Mouse (Mus musculus) forebrain, embryonic 13.5 days (tissue): ENCODE results near the gene Ctbp2. TPM values are rescaled to one million over a fixed set of nuclear protein-coding genes. Genes with fewer than 3 reads are reported as not detected.

ENCODE experiments used
- ATAC-seq: fragments of 200-750 bp; cut with Nextera tagmentation; 2 replicates; pipeline ENCODE4 v1.8.0; 2017
- H3K27ac ChIP-seq: fragments of 300-500 bp; sonication (generic); 2 replicates; pipeline ENCODE4 v1.5.1; 2015; ENCODE audit warnings: inconsistent platforms, mild to moderate bottlenecking, moderate library complexity
- H3K27me3 ChIP-seq: fragments of 300-500 bp; sonication (generic); 2 replicates; pipeline ENCODE4 v1.6.1; 2015; ENCODE audit warnings: mild to moderate bottlenecking, inconsistent platforms
- H3K36me3 ChIP-seq: fragments of 300-500 bp; sonication (generic); 2 replicates; pipeline ENCODE4 v1.6.1; 2015; ENCODE audit warnings: mild to moderate bottlenecking, inconsistent platforms; ENCODE audit not compliant: poor library complexity, severe bottlenecking
- H3K4me1 ChIP-seq: fragments of 300-500 bp; sonication (generic); 2 replicates; pipeline ENCODE4 v1.6.1; 2015; ENCODE audit warnings: inconsistent platforms
- H3K4me2 ChIP-seq: fragments of 300-500 bp; sonication (generic); 2 replicates; pipeline ENCODE4 v1.6.1; 2015; ENCODE audit warnings: inconsistent platforms, mild to moderate bottlenecking, moderate library complexity
- H3K4me3 ChIP-seq: fragments of 300-500 bp; sonication (generic); 2 replicates; pipeline ENCODE4 v1.5.1; 2015; ENCODE audit warnings: mild to moderate bottlenecking, inconsistent platforms
- H3K9ac ChIP-seq: fragments of 300-500 bp; sonication (generic); 2 replicates; pipeline ENCODE4 v1.6.1; 2015; ENCODE audit warnings: mild to moderate bottlenecking, inconsistent platforms
- H3K9me3 ChIP-seq: fragments of 300-500 bp; sonication (generic); replicated peaks from 2 replicates; pipeline ENCODE4 v1.6.1; 2016; ENCODE audit warnings: inconsistent platforms
- WGBS: fragments of 180-500 bp; shearing (Covaris S2); methylation state at CpG from one replicate; pipeline ENCODE4 v1.1.7; 2015; 5-methylcytosine and 5-hydroxymethylcytosine counted together
- polyA plus RNA-seq: library from polyadenylated mRNA; unstranded; fragments of >200 nt; fragmentation: Nextera tagmentation; extraction: Ambion mirVana; gene quantifications from 2 replicates; pipeline ENCODE4 v1.2.1, GENCODE M21; 2015

Gene Ctbp2
- polyA plus RNA-seq, 1 experiment from 2014 or later, result 104 TPM

- Histone ChIP-seq H3K27ac (no peak overlapping the region), H3K4me1 (0 out of 2 replicates have a peak, but pooled peaks cover 10% of the 10 kb centered on the region), H3K36me3 (peaks cover 34% of the 10 kb centered on the region), H3K27me3 (no peaks in the 10 kb centered on the region), H3K4me2 (no peak overlapping the region), H3K9ac (no peak overlapping the region), H3K4me3 (no peak overlapping the region), H3K9me3 (no peaks in the 10 kb centered on the region)
- ATAC-seq, result no peak
- WGBS, result 92% methylated on average over 8 of the region's 8 CpGs
Observed at GRCm38 (mm10) chr7:133052819-133053218, 71.3 kb downstream of the Ctbp2 start.

- 0 out of 2 replicates have a peak, but pooled peaks cover 10% of the 10 kb centered on the region for H3K4me1 ChIP-seq
- H3K27ac ChIP-seq, result no peak overlapping the region
- no peak overlapping the region for H3K4me2 ChIP-seq
- no peak overlapping the region for H3K4me3 ChIP-seq
- peaks cover 36% of the 10 kb centered on the region for H3K36me3 ChIP-seq
- 84% methylated on average over 6 of the region's 6 CpGs for WGBS
- H3K27me3 ChIP-seq, result no peaks in the 10 kb centered on the region
- ATAC-seq, result no peak
- H3K9me3 ChIP-seq, result no peaks in the 10 kb centered on the region
- no peak overlapping the region for H3K9ac ChIP-seq
Observed at GRCm38 (mm10) chr7:133050681-133051080, 73.5 kb downstream of the Ctbp2 start.

DNA sequence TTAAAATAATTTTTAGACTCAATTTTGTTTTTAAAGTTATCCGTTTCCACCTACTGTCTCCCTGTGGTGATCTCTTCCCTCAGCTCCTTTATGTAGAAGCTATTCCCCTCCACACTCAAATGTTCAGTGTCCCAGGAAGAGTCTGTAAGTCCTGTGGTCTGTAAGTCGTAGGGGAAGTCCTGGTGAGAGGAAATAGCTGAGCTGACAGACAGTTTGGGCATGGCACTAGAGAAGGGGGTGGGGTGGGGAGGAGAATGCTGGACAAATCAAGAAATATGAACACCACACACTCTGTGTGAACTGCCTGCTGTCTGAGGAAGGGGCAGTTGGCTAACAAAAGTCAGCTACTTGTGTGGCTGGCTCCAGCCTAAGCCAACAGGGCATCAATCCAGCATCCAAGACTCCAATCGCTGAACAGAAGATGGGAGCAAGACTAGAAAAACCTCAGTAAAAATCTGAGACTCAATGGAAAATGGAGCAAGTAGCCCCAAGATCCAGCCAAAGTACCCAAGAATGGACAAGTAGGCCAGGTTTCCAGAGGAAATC lies 76.0 kb downstream of the Ctbp2 start:
- no peak overlapping the region for H3K4me3 ChIP-seq
- WGBS, result 91% methylated on average over 3 of the region's 3 CpGs
- no peaks in the 10 kb centered on the region for H3K27me3 ChIP-seq
- ATAC-seq, result no peak
- H3K9ac ChIP-seq, result no peak overlapping the region
- no peaks in the 10 kb centered on the region for H3K9me3 ChIP-seq
- no peak overlapping the region for H3K27ac ChIP-seq
- peaks cover 26% of the 10 kb centered on the region for H3K36me3 ChIP-seq
- no peak overlapping the region for H3K4me2 ChIP-seq
- H3K4me1 ChIP-seq, result no peaks in the 10 kb centered on the region

DNA sequence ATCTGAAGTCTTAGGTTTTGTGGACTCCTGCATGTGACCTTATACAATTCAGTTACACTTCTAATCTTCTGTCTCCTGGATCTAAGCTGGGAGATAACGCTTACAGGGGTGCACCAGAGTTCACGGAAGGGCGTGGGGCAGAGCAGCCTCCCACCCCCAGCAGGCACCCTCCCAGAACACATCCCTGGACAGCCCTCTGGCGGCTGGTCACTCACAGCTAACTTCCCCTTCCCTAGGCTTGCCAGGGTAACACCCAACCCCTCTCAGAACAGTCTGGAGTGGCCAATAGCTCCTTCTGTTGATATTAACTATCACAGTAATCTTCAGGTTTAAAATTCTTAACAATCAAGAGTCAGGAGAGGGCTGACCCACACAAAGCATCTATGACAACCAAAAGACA lies 76.9 kb downstream of the Ctbp2 start:
- Histone ChIP-seq H3K4me3 (no peak overlapping the region), H3K4me1 (0 out of 2 replicates have a peak, but pooled peaks cover 1% of the 10 kb centered on the region)

DNA sequence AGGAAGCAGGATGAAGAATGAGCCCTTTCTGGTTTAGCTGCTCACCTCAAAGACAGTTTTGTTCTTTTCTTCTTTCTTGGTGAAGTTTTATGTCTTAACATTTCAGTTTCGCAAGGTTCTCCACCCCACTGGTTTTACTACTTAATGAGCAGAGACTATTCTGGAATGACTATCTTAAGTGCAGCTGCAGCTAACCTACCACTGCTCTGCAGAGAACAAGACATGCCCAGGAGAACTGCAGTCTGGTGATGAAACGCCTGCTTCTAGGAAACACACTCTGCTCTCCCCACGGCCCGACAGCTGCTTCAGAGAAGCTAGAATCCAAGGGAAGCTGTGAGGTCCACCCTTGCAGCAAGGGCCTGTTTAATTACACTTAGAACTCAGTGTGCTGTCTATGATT lies 79.4 kb downstream of the Ctbp2 start:
- H3K36me3 ChIP-seq, result peaks cover 12% of the 10 kb centered on the region; the same call in 1 of the 2 replicates
- 82% methylated on average over 4 of the region's 4 CpGs for WGBS
- no peak overlapping the region for H3K9ac ChIP-seq
- H3K9me3 ChIP-seq, result no peaks in the 10 kb centered on the region
- no peak overlapping the region for H3K4me3 ChIP-seq
- peaks cover 11% of the 10 kb centered on the region; the same call in 1 of the 2 replicates for H3K4me1 ChIP-seq
- no peaks in the 10 kb centered on the region for H3K27me3 ChIP-seq
- H3K4me2 ChIP-seq, result no peak overlapping the region
- H3K27ac ChIP-seq, result no peak overlapping the region
- ATAC-seq, result no peak

More for the DNA sequence above, 76.9 kb downstream of the Ctbp2 start:
- ATAC-seq, result no peak
- Histone ChIP-seq H3K27me3 (no peaks in the 10 kb centered on the region), H3K9me3 (no peaks in the 10 kb centered on the region), H3K36me3 (peaks cover 20% of the 10 kb centered on the region), H3K4me2 (no peak overlapping the region), H3K27ac (no peak overlapping the region), H3K9ac (no peak overlapping the region)
- WGBS, result 93% methylated on average over 4 of the region's 4 CpGs

- Histone ChIP-seq H3K4me2 (no peak overlapping the region), H3K4me3 (no peak overlapping the region), H3K9me3 (no peaks in the 10 kb centered on the region), H3K27ac (no peak overlapping the region), H3K27me3 (no peaks in the 10 kb centered on the region), H3K4me1 (peaks cover 25% of the 10 kb centered on the region), H3K9ac (no peak overlapping the region), H3K36me3 (peaks cover 12% of the 10 kb centered on the region; the same call in 1 of the 2 replicates)
- 79% methylated on average over 3 of the region's 3 CpGs for WGBS
- no peak for ATAC-seq
Observed at GRCm38 (mm10) chr7:133041784-133042183, 82.4 kb downstream of the Ctbp2 start.

DNA sequence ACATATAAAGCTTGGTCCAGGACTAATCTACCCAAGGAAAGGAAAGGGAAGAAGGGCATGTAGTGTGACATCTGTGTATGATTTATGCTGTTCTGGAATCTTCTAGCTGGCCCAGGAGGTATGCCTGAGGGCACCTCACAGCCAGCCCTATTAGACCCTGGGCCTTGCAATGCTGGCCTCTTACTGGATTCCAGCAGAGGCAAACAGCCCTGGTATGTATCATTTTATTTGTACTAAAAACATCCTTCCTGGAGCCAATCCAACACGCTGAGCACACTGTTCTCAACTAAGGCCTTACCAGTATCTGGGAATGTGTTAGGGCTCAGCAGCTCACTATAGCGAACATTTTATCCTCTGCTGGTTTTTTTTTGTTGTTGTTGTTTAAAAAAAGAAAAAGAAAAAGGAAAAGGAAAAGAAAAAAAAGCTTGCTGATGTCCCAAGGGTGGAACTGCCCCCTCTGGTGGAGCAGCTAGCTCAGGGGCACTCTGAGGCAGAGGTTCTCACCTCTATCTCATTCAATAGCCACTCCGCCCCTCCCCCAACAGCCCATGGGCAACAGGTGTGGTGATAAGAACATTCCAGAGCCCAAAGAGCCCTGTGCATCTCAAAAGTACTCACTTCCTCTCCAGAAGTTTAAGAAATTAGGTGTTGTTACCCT lies 83.3 kb downstream of the Ctbp2 start:
- Histone ChIP-seq H3K9me3 (no peaks in the 10 kb centered on the region), H3K27ac (no peak overlapping the region), H3K4me1 (peaks cover 27% of the 10 kb centered on the region), H3K9ac (no peak overlapping the region), H3K4me2 (no peak overlapping the region), H3K36me3 (peaks cover 10% of the 10 kb centered on the region; the same call in 1 of the 2 replicates), H3K4me3 (no peak overlapping the region), H3K27me3 (no peaks in the 10 kb centered on the region)
- no peak for ATAC-seq
- WGBS, result 84% methylated on average over 3 of the region's 3 CpGs

DNA sequence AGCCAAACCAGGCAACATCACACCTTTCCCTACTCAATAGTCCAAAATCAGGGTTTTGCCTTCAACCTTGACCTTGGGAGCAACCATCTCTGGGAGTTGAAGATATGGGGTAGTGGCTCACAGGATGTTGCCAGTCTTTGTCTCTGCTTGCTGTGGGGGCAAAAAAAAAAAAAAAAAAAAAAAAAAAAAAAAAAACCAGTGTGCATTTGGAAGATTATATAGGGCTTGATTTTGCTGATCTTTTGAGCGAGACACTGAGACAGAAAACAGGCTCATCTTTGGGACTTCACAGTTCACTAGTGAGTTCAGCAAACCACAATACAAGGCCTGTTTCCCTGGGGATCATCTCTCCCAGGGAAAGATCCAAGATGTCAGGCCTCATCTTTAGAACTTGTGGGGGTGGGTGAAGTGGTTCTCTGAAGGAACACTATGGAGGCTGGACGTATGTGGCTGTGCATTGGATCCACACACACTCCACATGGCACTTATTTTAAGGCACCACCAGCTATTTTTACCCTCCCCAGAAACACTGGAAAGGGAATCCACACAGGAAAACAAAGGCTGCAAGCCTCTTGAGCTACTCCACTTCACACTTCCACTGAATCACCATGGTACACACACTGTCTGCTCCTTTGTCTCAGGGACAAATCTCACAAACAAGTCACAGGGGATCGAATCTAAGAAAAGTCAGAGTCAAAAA lies 84.4 kb downstream of the Ctbp2 start:
- Histone ChIP-seq H3K4me2 (no peak overlapping the region), H3K36me3 (peaks cover 10% of the 10 kb centered on the region; the same call in 1 of the 2 replicates), H3K4me3 (no peak overlapping the region), H3K27ac (no peak overlapping the region), H3K27me3 (no peaks in the 10 kb centered on the region), H3K9ac (no peak overlapping the region), H3K9me3 (no peaks in the 10 kb centered on the region), H3K4me1 (peaks cover 31% of the 10 kb centered on the region)
- WGBS, result 83% methylated on average over 3 of the region's 3 CpGs
- no peak for ATAC-seq

DNA sequence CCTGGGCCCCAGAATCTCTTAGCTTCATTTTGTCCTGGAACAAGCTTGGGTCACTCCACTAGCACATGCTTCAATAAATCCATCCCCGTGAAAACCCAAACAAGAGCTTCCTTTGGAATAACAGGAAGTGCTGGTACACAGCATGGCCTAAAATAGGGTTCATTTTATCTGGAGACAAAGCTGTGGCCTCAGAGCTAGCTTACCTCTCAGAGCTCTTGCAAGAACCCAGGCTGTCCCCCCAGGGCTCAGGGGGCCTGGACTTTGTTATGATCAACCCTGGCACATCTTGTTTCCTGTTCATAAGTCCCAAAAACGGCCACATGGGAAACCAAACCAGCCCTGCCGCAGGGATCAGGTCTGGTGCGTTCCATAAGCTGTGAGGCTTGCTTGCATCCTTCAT lies 86.5 kb downstream of the Ctbp2 start:
- Histone ChIP-seq H3K27ac (no peak overlapping the region), H3K36me3 (no peaks in the 10 kb centered on the region), H3K4me3 (no peak overlapping the region), H3K9ac (no peak overlapping the region), H3K4me2 (no peak overlapping the region), H3K4me1 (peaks cover 49% of the 10 kb centered on the region), H3K9me3 (no peaks in the 10 kb centered on the region), H3K27me3 (no peaks in the 10 kb centered on the region)
- ATAC-seq, result no peak
- WGBS, result 67% methylated on average over 4 of the region's 4 CpGs

GRCm38 (mm10) chr7:133037217-133037616 lies 86.9 kb downstream of the Ctbp2 start:
- no peak for ATAC-seq
- Histone ChIP-seq H3K4me3 (no peak overlapping the region), H3K27me3 (no peaks in the 10 kb centered on the region), H3K27ac (no peak overlapping the region), H3K9ac (no peak overlapping the region), H3K4me2 (no peak overlapping the region), H3K36me3 (no peaks in the 10 kb centered on the region), H3K9me3 (no peaks in the 10 kb centered on the region), H3K4me1 (peaks cover 47% of the 10 kb centered on the region)
- 45% methylated on average over 5 of the region's 5 CpGs for WGBS

GRCm38 (mm10) chr7:133035901-133036300 lies 88.3 kb downstream of the Ctbp2 start:
- no peak for ATAC-seq
- Histone ChIP-seq H3K4me1 (peaks cover 46% of the 10 kb centered on the region), H3K4me2 (no peak overlapping the region), H3K9ac (no peak overlapping the region), H3K4me3 (no peak overlapping the region), H3K27me3 (no peaks in the 10 kb centered on the region), H3K27ac (no peak overlapping the region), H3K36me3 (no peaks in the 10 kb centered on the region), H3K9me3 (no peaks in the 10 kb centered on the region)

DNA sequence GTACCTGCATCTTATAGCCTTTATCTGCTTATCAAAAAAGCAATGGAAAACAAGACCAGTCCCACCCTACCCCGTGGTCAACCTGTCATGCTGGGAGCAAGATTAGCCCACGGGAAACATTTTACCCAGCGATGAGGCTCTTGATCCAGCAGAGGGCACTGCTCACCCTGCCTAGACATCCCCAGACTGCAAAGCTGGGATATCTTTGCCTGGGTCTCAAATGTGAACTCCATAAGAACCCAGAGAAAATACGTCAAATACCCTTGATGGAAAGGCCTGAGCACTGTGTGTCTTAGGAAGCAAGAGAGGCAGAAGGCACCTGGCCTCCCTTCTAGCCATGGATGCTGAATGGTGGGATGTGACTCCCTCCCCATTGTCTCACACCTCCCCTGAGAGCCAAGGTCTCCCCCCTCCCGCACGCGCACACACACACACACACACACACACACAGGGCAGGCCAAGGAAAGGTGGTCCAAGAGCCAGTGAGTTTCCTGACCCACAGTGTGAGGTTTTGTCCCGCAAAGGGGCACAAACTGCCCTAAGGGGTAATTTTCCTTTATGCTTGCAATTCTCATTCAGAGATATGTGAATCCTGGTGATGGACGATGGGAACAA lies 91.5 kb downstream of the Ctbp2 start:
- peak; percentile 81 for ATAC-seq
- Histone ChIP-seq H3K27ac (no peak overlapping the region), H3K27me3 (no peaks in the 10 kb centered on the region), H3K4me2 (no peak overlapping the region), H3K9me3 (no peaks in the 10 kb centered on the region), H3K36me3 (no peaks in the 10 kb centered on the region), H3K9ac (no peak overlapping the region), H3K4me1 (peaks cover 41% of the 10 kb centered on the region), H3K4me3 (no peak overlapping the region)
- WGBS, result 38% methylated on average over 9 of the region's 9 CpGs
